Mouse (Mus musculus): Measurements from ENCODE around the gene Adrm1.

Adrm1 gene

DNA sequence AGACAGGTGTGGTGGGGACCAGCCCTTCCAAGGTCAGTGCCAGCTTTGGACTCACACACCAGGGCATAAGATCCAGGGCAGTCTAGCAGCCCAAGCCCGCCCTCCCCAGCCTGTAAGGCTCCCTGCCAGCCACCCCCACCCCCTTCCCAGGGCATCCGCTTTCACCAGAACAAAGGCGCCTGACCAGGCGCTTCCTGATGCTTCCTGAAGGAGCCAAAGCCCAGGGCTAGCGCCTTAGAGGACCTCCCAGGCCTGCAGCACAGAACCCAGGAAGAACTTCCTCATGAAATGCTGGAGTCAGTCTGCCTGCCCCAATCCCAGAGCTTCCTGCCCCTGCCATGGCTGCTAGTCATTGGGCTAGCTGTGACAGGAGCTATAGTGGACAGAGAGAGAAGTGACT lies 47.4 kb downstream of the Adrm1 start:
- DNase-seq (ENCODE audit: low spot score in 2 of 2) = peak in 1 of 2 experiments; percentile 12

DNA sequence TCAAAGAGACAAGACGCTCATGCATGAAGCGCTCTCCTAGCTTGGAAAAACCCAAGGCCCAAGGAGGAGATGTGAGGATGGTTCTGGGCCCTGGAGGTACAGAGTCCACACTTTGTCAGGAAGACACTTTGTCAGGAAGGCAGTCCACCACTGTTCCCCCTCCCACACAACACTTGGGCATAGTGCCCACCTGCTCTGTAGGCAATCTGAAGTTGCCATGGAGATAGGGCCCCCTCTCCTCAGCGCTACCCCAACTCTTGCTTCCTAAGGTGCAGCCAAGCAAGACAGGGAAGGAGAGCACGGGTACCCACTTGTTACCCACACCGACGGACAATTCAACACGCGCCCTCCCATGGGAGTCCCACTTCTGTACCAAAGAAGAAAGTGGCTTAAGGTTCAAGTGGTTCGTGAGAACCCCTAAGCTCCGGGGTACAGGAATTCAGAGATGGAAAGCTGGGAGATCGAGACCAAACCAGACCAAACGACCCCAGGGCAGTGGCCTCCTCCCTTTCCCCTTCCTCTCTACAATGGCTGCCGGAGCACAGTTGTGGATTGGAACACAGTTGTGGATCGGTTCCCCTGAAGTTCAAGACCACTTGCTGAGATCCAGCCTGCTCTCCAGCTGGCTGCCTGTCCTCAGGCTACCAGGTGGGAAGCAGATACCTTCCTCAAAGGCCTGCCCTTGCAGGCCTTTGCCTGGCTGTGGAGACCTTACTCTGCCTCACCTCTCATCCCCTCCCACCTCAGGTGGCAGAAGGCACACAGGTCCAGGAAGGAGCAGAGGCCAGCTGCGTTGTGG lies 48.1 kb downstream of the Adrm1 start:
- DNase-seq (ENCODE audit: low spot score in 2 of 2) = no peak

DNA sequence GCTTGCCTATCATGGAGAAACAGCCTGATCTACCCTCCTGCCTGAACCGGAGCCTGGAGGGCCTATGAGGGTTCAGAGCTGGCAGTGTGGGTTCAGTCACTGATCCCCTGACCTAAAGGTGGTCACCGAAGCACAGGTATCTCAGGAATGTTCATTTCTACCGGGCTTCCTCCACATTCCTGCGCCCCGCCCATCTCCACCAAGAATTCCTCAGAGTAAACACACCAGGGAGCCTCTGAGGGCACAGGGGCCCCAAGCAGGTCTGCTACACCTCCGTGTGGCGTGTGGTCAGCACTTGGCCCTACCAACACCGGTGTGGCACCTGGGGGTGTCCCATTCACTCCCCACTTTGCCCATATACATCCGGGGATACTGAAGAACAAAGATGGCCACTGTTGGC lies 48.9 kb downstream of the Adrm1 start:
- no peak for DNase-seq (ENCODE audit: low spot score in 2 of 2)

DNA sequence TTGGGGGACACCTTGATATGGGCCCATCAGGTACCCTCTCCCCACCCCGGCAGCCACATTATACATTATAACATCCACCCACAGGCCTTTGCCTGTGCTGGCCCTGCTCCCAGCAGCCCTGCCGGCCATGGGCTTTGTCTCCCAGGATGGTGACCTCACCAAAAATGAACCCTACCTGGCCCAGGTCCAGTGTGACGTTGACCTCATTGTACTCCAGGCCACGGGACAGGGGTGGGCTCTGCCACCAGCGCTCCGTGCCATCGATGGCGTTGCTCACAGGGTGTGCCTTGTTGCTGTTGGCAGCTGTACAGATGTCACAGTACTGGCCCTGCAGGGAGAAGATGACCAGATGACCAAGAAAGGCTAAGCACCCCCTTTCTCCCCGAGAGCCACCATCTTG lies 49.8 kb downstream of the Adrm1 start:
- DNase-seq (ENCODE audit: low spot score in 2 of 2) = no peak

DNA sequence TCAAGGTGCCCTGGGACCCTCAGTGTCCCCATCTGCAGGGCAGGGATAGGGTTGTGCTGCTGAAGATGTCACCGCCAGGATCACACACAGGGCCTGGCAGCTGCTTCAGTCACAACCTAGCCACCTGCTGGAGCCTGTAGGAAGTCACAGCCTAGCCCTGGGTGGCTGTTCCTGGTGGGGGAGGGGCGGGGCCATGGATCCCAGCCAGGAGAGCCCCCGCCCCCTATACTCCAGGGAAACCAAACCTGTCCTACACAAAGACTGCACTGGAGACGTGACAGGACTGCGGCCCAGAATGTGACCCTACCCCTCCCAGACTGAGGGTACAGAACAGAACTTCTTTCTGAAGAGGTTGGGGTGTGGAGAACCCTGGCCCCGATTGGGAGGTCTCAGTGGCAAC lies 51.0 kb downstream of the Adrm1 start:
- no peak for DNase-seq (ENCODE audit: low spot score in 2 of 2)

DNA sequence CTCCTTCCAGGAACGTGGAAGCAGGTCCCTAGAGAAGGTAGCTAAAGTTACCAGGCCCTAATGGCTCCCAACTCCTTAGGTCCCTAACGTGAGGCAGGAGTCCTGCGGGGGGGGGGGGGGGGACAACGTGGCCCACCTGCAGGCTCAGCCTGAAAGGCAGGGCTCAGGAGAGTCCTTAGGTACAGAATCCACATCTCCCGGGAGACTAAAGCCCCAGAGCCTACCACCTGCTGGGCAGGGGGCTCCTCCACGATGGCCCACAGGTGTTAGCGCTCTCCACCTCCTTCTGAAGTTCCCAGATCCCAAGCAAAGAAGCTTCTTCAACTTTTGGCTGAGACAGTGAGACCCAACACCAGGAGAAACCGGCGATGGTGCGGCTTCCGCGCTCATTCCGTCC lies 53.4 kb downstream of the Adrm1 start:
- no peak for DNase-seq (ENCODE audit: low spot score in 2 of 2)

DNA sequence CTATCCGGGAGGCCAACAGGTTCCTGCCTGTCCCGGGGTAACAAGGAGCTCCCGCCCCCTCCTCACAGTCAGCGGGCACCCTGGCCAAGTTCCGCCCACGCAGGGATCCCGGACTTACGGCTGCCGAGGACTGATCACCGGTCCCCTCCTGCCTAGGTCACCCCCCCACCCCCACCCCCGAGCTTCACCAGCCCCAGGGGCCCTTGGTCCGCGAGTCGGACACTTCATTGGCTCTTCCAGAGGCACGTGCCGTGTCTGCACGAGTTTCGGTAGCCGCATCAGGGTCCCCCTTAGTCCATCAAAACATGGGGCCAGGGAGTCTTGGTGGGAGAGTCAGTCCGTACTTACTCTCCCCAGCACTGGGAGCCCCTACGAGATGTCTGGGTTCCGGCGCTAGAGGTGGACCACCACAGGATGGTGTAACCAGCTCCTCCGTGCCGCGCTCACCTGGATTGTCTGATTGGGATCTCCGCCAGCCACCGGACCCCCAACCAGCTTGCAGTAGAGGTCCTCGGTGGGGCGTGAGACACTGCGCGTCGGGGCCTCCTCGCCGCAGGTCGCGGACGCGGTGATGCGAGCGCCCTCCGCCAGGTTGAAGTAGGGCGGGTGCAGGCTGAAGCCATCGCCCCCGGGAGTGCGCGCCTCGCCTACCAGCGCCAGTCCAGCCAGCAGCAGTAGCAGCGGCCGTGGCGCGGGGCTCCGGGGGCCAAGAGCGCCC lies 53.9 kb downstream of the Adrm1 start:
- DNase-seq (ENCODE audit: low spot score in 2 of 2) = no peak
